25 mouse cellular contexts compared by ENCODE assay signal in the genomic region with DNA sequence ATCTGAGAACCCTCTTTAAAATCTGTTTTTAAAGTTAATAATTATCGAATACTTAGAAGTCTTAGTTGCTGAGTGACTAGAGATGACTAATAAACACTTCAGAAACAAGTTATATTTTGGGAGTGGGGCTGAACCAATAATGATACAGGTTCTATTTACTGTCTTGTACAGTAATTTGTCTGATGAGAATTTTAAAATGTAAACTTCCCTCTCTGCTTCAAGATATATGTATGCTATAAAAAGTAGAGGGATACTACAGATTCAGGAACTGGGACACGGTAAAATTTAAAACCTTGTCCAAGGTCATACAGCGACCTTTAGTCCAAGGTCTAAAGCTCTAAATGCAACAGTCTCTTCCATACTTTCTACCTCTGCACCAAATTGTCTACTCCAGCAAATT. TPM values are rescaled to one million over a fixed set of nuclear protein-coding genes. Genes with fewer than 3 reads are reported as not detected.
DNase-seq lines count a peak whose midpoint lies in the region; ATAC-seq and TF ChIP-seq lines count a peak whose summit lies in the region.
"Had no signal": no experiment of that assay in that cellular context is flagged by ENCODE, and none has a peak within 500 bp of the region (broad histone marks: within the 10 kb centered on the region; RNA-seq: fewer than 3 reads in every experiment).

No protein-coding gene starts in this region.

- peak; percentile 69 for DNase-seq in kidney, adult 9 months
- peak; percentile 19 for DNase-seq in kidney, postnatal 0 days (ENCODE audit: low spot score)
- no peak for DNase-seq in kidney, adult 11 months
- DNase-seq in Patski (ENCODE audit: low read depth, low spot score), result peak; percentile 31
- DNase-seq in cerebellum, postnatal 4 days (ENCODE audit: low spot score in 2 of 2), result no peak
- DNase-seq: adrenal gland, adult 8-10 months; adrenal gland, postnatal 14 days; adrenal gland, postnatal 36 days; cerebellum, adult 11-12 months; cerebellum, adult 2 months; cerebellum, adult 9-10 months; cerebellum, postnatal 10 days; cerebellum, postnatal 25 days; embryo, embryonic 11 days had no signal

- H3K9me3 ChIP-seq in kidney, embryonic 16.5 days (ENCODE audit: low read length), result no peaks in the 10 kb centered on the region
- no peaks in the 10 kb centered on the region for H3K9me3 ChIP-seq in kidney, postnatal 0 days (replicated peaks; ENCODE audit: low read length)
- H3K9me3 ChIP-seq: embryonic facial prominence, embryonic 13.5 days; embryonic facial prominence, embryonic 15.5 days; forebrain, embryonic 10.5 days; forebrain, embryonic 12.5 days had no signal

- H3K36me3 ChIP-seq in kidney, embryonic 16.5 days (ENCODE audit: insufficient read depth, low read length), result peaks cover 29% of the 10 kb centered on the region
- peaks cover 9% of the 10 kb centered on the region; the same call in 1 of the 2 replicates for H3K36me3 ChIP-seq in kidney, postnatal 0 days (ENCODE audit: insufficient read depth, low read length)

- CTCF ChIA-PET in Patski (lab: Charles Lee), result interaction anchor here (1.5 to 2.6 kb wide), 2 partner anchors 10 to 16 kb away, joined by 4 to 6 read pairs; no protein-coding TSS in a partner anchor

- no peaks in the 10 kb centered on the region for H3K27me3 ChIP-seq in kidney, embryonic 16.5 days (ENCODE audit: insufficient read depth, low read length)
- H3K27me3 ChIP-seq in kidney, postnatal 0 days (ENCODE audit: insufficient read depth, low read length), result no peaks in the 10 kb centered on the region
- no peaks in the 10 kb centered on the region for H3K27me3 ChIP-seq in Patski
- H3K27me3 ChIP-seq: embryonic facial prominence, embryonic 13.5 days; embryonic facial prominence, embryonic 15.5 days; forebrain, embryonic 12.5 days had no signal

- WGBS in kidney, embryonic 16.5 days, result 86% methylated on average over 3 of the region's 3 CpGs
- 72% methylated on average over 3 of the region's 3 CpGs for WGBS in kidney, postnatal 0 days

- H3K4me1 ChIP-seq in kidney, embryonic 16.5 days (ENCODE audit: insufficient read depth, low read length), result no peaks in the 10 kb centered on the region
- H3K4me1 ChIP-seq in kidney, postnatal 0 days (replicated peaks; ENCODE audit: insufficient read depth, low read length), result no peaks in the 10 kb centered on the region
- H3K4me1 ChIP-seq: embryonic facial prominence, embryonic 13.5 days; embryonic facial prominence, embryonic 15.5 days; forebrain, embryonic 10.5 days; forebrain, embryonic 12.5 days had no signal

- H3K4me2 ChIP-seq in kidney, embryonic 16.5 days (replicated peaks; ENCODE audit: low read depth, low read length), result no peak overlapping the region
- no peak overlapping the region for H3K4me2 ChIP-seq in kidney, postnatal 0 days (ENCODE audit: low read length)
- H3K4me2 ChIP-seq: embryonic facial prominence, embryonic 13.5 days; embryonic facial prominence, embryonic 15.5 days; forebrain, embryonic 12.5 days had no signal

- no peak overlapping the region; the same call in 1 of the 2 replicates for H3K27ac ChIP-seq in kidney, embryonic 16.5 days (ENCODE audit: low read length)
- no peak overlapping the region for H3K27ac ChIP-seq in kidney, postnatal 0 days
- H3K27ac ChIP-seq: embryonic facial prominence, embryonic 13.5 days; embryonic facial prominence, embryonic 15.5 days; forebrain, embryonic 10.5 days; forebrain, embryonic 12.5 days had no signal

- no peak for ATAC-seq in kidney, embryonic 16.5 days (ENCODE audit: low FRiP score, low TSS enrichment)
- no peak; the same call in 1 of the 2 replicates for ATAC-seq in kidney, postnatal 0 days (replicated peaks; ENCODE audit: low FRiP score, low read depth)
- ATAC-seq in Patski, result no peak
- ATAC-seq: activated CD4-positive, CD25-positive, alpha-beta regulatory T cell, adult 4 months; forebrain, embryonic 14.5 days; forebrain, embryonic 16.5 days had no signal

- POLR2A ChIA-PET in Patski (lab: Charles Lee), result interaction anchor here (1.0 kb wide), 1 partner anchor 9 kb away, joined by 3 read pairs; a partner anchor contains a TSS

- no peak overlapping the region for H3K4me3 ChIP-seq in kidney, embryonic 16.5 days (ENCODE audit: low read length)
- H3K4me3 ChIP-seq in kidney, postnatal 0 days (replicated peaks; ENCODE audit: low read depth, low read length), result no peak overlapping the region
- H3K4me3 ChIP-seq: embryonic facial prominence, embryonic 13.5 days; embryonic facial prominence, embryonic 15.5 days; erythroblast, embryonic 14.5 days; forebrain, embryonic 10.5 days; forebrain, embryonic 12.5 days had no signal

- H3K9ac ChIP-seq in kidney, embryonic 16.5 days (replicated peaks; ENCODE audit: low read length), result no peak overlapping the region
- H3K9ac ChIP-seq in kidney, postnatal 0 days (ENCODE audit: low read depth, low read length), result no peak overlapping the region
- H3K9ac ChIP-seq: embryonic facial prominence, embryonic 13.5 days; embryonic facial prominence, embryonic 15.5 days; forebrain, embryonic 12.5 days had no signal

- TF ChIP-seq CTCF in kidney, postnatal 0 days (IDR thresholded peaks at IDR 0.05; ENCODE audit: low read depth), result no peak
- TF ChIP-seq CTCF in Patski (IDR thresholded peaks at IDR 0.05), result no peak

- in situ Hi-C loops in Patski (cut with MboI; ENCODE audit: low pct_unique_long_range_greater_than_20kb), result no loop called here

RNA-seq across cellular contexts. Expression of a gene that starts 9.5 kb away (rescaled TPM):
- polyA plus RNA-seq in kidney, embryonic 16.5 days (2015; fragmentation: Nextera tagmentation; extraction: Ambion mirVana), result 63.4 and 74.4 TPM in 2 replicates
- 178 and 188 TPM in 2 replicates for polyA plus RNA-seq in kidney, postnatal 0 days (2015; fragmentation: Nextera tagmentation; extraction: Ambion mirVana)
- 149 TPM for polyA plus RNA-seq in Patski (2021)

RNA-seq across cellular contexts. Expression of a gene that starts 53.6 kb away (rescaled TPM):
- polyA plus RNA-seq in kidney, embryonic 16.5 days (2015; fragmentation: Nextera tagmentation; extraction: Ambion mirVana), result 16.9 and 17.1 TPM in 2 replicates
- 23.8 and 24.2 TPM in 2 replicates for polyA plus RNA-seq in kidney, postnatal 0 days (2015; fragmentation: Nextera tagmentation; extraction: Ambion mirVana)
- polyA plus RNA-seq in Patski (2021), result 0.41 TPM

RNA-seq across cellular contexts. Expression of a gene that starts 56.1 kb away (rescaled TPM):
- polyA plus RNA-seq in kidney, embryonic 16.5 days (2015; fragmentation: Nextera tagmentation; extraction: Ambion mirVana), result not detected in 2 replicates
- polyA plus RNA-seq in kidney, postnatal 0 days (2015; fragmentation: Nextera tagmentation; extraction: Ambion mirVana), result not detected in 2 replicates
- polyA plus RNA-seq in Patski (2021), result not detected
- polyA plus RNA-seq: C2C12; embryonic facial prominence, embryonic 11.5 days; embryonic facial prominence, embryonic 13.5 days; embryonic facial prominence, embryonic 15.5 days; erythroblast, embryonic 14.5 days; forebrain, embryonic 10.5 days; forebrain, embryonic 12.5 days; forebrain, embryonic 14.5 days; forebrain, embryonic 16.5 days had no signal

Comparison
In these comparisons a context has a peak if more than half of its experiments do, and no peak if none do; other contexts are left out.
1. DNase-seq: peak in kidney, adult 9 months (single experiment), kidney, postnatal 0 days (single experiment) and Patski (single experiment); none in kidney, adult 11 months (single experiment) and cerebellum, postnatal 4 days (0 of 2).
2. RNA of a gene that starts 53.6 kb away (polyA plus RNA-seq): 23.8 to 24.2 TPM in kidney, postnatal 0 days and 16.9 to 17.1 TPM in kidney, embryonic 16.5 days; 0.41 TPM in Patski (single experiment); every median in the first group is over 10 times any median in the second.